Mouse (Mus musculus) ovary, postnatal 14 days (tissue): Measurements from ENCODE around the gene Tlcd2.
"Not testable (repeated sequence)": the region's sequence is repeated elsewhere in the genome, so short reads cannot be mapped to it uniquely, and the experiment has no call there.

Experiments used
- DNase-seq: peaks from one replicate; pipeline ENCODE4 v3.0.0; 2022; ENCODE audit warnings: low spot score

Gene Tlcd2

GRCm38 (mm10) chr11:75449695-75450094 is 11.8 kb upstream of the Tlcd2 start:
- no peak for DNase-seq

GRCm38 (mm10) chr11:75450304-75450908 is 11.1 kb upstream of the Tlcd2 start:
- DNase-seq = no peak

DNA sequence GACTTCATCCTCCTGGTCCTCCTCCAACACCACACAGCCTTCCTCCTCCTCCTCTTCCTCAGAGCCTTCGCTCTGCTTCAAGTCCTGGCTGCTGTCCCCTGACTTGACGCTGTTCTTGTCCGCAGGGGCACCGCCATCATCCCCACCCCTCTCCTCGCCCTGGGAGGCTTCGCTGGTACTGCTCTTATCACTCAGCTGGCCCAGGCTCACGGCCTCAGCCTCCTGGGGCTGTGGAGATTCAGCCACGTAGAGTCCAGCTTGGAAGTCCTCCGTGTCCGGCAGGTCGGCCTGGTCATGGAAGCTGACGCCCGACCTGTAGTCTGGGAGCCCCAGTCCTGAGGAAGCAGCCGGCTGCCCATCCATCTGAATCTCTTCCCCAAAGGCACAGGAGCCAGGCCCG is 10.6 kb upstream of the Tlcd2 start:
- no peak for DNase-seq

GRCm38 (mm10) chr11:75452081-75452480 is 9.4 kb upstream of the Tlcd2 start:
- no peak for DNase-seq

DNA sequence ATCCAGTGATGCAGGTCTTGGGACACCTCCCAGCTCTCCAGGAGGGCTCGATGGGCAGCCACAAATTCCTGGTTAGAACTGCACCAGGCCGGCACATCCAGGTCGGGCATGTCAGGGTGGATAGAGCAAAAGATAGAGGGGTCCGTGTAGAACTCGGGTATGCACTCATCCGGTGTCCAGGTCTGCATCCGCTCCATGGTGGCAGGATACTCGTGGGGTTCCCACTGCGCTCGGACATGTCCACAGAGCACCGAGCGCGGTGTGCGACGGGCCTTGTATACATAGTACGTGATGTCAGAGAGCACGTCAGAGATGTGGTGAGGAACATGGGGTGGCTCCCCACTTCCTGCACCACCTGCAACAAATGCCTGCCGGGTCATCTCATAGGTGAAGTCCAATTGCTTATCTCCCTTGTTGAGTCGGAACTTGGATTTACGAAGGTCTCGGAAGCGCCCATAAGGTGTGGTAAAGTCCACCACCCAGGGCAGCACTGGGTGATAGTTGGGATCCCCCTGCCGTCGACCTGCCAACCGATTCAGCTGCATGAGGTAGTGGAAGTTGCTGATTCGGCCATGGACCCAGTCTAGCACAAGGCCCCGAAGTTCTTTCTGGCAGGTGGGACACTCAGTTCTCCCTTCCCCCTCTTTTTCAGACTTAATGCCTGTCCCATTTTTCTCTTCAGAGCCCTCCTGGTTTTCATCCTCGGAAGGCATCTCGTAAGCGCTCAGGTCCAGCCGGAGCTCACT is 8.5 kb upstream of the Tlcd2 start:
- DNase-seq = no peak

DNA sequence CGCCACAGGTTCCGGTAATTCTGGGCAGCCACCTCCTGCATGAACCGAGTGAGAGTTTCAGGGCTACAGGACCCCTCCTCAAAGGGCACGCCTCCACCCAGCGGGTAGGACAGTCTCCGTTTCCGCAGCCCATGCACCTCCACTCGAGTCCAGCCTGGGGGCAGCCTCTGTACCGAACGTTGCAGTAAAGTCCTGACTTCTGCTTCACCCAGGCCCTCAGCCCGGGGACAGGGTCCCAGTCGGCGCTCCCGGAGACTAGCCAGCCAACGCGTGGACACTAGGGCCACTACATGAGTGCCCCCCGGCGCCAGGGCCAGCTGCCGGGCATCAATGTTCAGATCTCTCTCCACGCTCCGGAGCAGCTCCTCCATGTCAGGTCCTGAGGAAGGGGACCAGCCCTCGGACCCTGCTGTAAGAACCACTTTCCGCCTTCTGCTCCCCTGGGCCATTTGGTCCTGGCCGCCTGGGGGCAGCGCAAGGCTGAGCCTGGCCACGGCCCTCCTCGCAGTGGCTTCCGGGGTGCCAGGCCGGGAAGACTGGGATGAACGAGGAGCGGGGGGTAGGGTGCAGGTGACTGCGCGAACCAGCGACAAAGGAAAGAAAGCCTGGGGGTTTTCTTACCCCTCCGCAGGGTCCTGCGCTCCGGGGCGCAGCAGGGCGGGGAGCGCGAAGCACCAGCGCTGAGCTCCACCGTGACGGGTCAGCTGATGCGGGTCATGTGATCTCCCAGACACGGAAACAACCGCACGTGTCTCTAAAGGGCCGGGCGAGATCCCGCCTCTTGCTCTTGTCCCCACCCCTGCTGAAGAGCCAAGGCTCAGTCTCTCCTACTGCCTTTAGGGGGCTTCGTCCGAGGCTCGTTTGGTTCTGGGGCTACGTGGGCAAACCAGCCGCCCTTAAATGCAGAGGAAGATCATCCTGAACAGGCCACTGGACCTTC is 7.3 kb upstream of the Tlcd2 start, which contains the start of gene Wdr81:
Wdr81 (minus strand) TSS at position 727 of the 940 bp plus-strand sequence.
- peak; percentile 70 for DNase-seq

- no peak for DNase-seq
These were observed 6.3 kb upstream of the Tlcd2 start for GRCm38 (mm10) chr11:75455041-75455736.

DNA sequence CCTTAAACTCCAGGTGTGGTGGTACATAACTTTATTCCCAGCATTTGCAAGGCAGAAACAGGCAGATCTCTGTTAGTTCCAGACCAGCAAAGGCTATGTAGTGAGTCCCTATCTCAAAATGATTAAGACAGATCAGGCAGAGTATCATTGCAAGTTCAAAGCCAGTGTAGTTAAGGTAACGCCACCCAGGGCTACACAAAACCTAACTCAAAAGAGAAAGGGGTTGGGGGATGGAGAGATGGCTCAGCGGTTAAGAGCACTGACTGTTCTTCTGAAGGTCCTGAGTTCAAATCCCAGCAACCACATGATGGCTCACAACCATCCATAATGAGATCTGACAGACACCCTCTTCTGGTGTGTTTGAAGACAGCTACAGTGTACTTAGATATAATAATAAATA is 5.5 kb upstream of the Tlcd2 start:
- DNase-seq = not testable (repeated sequence)

- DNase-seq = no peak
These were observed 5.1 kb upstream of the Tlcd2 start for GRCm38 (mm10) chr11:75456440-75456871.

DNA sequence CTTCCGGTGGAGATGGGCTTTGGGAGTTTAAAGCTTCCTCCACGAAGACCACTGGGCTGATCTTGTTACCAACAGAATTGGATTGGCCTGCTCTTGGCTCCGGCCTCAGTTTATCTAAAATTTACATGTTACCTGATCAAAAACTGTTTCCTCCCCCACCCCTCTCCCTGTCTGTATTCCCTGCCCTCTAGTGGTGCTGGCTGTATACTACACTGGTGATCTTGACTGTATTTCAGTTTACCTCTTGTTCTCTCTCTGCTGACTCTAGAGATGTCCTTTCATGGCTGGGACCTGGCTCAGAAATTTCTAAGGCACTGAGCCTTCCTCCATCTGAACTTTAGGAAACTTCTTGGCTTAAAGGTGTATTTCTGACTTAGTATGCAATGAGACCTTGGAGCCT is 3.3 kb upstream of the Tlcd2 start:
- no peak for DNase-seq

GRCm38 (mm10) chr11:75458628-75459041 is 2.9 kb upstream of the Tlcd2 start:
- no peak for DNase-seq

DNA sequence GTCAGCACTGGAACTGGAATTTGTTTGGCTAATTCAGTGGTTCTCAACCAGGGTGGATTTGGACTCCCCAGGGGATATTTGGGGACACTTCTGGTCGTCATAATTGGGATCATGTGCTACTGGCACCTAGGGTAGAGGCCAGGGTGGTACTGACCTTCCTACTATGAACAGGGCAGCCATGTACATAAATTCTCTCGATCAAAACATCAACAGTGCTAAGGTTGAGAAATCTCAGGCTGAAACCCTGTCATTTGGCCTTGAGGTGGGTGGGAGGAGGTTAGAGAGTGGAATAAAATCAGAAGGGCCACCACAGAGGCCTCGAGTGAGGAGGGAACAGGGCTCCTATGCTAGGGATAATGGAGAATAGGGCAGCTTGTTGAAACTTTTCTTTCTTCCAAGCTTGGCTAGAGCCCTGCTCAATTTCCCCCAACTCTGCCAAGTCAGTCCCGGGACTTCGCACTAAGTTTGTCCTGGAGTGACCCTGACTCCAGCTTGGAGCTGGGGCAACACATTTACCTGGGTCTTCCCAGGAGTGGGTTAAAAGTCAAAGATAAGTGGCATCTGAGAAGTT is 2.3 kb upstream of the Tlcd2 start:
- DNase-seq = no peak

DNA sequence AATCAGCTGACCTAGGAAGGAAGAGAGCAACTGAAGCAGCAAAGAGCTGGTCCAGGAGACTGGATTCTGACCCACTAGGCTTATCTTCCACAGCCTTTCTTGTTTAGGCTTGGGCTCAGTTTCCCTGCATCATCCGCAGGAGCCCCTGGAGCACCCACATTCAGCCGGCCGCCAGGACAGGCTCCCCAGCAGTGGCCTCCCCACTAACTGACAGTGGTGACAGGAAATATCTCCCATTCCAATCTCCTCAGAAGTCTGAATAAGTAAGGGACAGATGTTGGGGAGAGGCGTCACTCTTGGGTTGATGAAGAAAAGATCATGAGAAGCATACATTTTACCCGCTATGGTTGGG is 1.8 kb upstream of the Tlcd2 start:
- no peak for DNase-seq

DNA sequence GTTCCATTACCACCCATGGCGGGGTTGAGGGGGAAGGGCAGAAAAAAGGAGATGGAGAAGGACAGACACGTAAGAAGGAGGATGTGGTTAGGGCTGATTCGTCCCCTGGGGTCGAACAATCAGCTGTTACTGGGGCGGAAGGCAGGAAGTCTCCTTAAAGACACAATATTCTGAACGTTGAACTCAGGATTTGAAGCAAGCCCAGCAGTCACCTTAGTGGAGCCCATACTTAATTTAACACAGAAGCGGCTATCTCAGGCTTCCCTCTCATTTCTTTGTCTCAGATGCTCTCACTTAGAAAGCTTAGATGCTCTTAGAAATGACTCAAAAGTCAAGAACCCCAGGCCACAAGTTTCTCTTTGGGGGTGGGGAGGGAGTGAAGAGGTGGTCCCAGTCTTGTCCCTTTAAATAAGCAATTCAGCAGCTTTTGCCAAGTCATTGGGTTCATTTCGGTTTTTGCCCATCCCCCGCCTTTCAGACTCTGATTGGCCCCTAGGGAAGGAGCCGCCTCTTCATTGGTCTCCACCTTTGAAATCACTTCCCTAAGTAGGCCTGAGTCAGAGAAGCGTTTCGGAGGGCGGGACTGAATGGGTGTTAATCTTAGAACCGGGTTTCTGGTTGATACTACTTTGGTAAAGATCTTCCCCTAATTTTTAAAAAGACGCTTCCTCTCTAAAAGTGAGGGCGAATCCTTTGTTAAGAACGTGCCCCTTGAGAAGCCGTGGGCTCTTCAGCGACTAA is 1.2 kb upstream of the Tlcd2 start:
- DNase-seq = peak; percentile 76

DNA sequence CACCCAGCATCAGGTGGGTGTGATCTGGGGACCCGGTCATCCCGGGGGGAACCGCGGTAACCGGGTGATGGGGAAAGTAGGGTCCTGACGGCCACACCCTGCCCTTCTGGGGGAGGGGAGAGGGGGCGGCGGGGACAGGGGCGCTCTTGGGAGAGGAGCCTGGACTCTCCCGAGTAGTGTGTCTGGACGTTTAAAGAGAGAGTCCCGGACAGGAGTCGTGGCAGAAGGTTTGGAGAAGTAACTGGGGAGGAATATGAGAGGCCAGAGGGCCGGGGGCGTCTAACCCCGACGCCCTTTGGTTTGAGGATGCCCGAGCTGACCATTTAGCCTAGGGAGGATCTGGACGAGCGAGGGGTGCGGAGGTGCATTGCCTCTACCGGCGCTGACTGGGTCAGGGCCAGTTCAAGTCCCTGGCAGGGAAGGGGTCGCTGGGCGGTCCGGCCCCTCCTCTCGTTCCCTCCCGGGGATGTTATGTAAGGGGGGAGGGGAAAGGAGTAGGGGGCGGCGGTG is 283 bp downstream of the Tlcd2 start:
- peak; percentile 35 for DNase-seq

GRCm38 (mm10) chr11:75462253-75462783 is 803 bp downstream of the Tlcd2 start:
- peak; percentile 46 for DNase-seq

GRCm38 (mm10) chr11:75462865-75463336 is 1.4 kb downstream of the Tlcd2 start:
- peak; percentile 69 for DNase-seq

DNA sequence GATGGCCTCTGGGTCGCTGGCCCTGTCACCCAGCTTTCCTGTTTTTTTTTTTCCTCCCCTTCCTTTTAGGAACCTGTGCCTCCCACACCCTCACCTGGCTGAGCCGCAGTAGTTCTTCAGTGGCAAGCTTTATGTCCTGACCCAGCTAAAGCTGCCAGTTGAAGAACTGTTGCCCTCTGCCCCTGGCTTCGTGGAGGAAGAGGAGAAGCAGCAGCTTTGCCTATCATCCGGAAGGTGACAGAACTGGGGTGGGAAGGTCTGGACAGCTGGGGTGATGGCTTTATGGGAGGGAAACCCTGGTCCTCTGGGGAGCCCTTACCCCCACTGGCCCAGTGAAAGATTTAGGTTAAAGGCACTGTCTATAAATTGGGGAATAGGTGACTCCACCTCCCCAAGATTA is 2.1 kb downstream of the Tlcd2 start:
- DNase-seq = no peak

DNA sequence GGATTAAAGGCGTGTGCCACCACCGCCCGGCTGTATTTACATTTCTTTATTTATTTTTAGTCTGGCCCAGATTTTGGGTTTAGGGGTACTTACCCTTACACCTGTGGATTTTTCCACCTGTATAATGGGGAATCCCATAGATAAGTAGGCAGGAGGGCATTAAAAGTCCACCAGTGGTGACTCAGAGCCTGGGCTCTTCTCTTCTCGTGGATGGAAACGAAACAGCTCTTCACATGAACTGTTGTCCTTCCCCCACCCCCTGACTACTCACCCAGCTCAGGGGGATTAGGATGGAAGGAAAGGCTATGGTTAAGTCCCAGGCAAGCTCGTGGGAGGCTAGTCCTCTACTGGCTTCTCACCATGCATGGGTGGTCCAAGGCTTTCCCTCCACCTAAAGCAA is 2.9 kb downstream of the Tlcd2 start:
- no peak for DNase-seq

GRCm38 (mm10) chr11:75465051-75465450 is 3.5 kb downstream of the Tlcd2 start:
- DNase-seq = no peak
